9 mouse cellular contexts compared by ENCODE assay signal in the genomic region with DNA sequence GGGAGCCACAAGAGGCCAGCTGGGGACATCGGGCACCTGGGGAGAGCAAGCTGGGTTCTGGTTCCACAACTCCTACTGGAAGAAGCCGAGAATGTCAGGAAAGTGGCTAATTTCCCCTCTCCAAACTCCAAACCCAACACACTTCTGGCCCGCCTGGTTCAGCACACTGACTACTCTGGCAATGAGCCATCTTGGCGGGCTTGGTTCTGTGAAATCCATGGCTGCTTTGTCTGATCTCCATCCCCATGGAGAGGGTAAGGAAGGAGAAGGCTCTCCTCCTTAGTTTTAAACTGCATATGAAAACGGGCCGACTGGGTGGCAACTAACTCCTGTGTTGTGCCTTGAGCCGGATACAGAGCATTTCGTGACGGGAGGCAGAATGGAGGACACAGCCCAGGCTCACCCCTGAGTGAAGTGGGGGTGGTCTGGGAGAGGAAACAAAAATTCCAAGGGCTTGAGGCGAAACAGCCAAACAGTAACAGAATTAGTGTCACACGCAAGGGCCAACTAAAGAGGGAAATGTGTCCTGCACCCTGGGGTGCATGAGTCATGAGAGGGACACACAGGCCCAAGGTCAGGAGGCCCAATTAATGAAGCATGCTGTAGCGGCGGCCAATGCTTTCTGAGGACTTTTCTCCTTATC. TPM values are rescaled to one million over a fixed set of nuclear protein-coding genes. Genes with fewer than 3 reads are reported as not detected.
A peak's percentile ranks its signal among the peaks of the same experiment; 100 is the strongest.
DNase-seq lines count a peak whose midpoint lies in the region; ATAC-seq and TF ChIP-seq lines count a peak whose summit lies in the region.
"Had no signal": no experiment of that assay in that cellular context is flagged by ENCODE, and none has a peak within 500 bp of the region (broad histone marks: within the 10 kb centered on the region; RNA-seq: fewer than 3 reads in every experiment).

No protein-coding gene starts in this region.

- 80% methylated on average over 13 of the region's 13 CpGs for WGBS in embryonic facial prominence, embryonic 15.5 days

- H3K36me3 ChIP-seq in embryonic facial prominence, embryonic 15.5 days = peaks cover 34% of the 10 kb centered on the region

- H3K4me3 ChIP-seq in left cerebral cortex, adult 2 months = no peak overlapping the region
- H3K4me3 ChIP-seq in embryonic facial prominence, embryonic 15.5 days (replicated peaks) = no peak overlapping the region

- H3K4me1 ChIP-seq in embryonic facial prominence, embryonic 15.5 days = no peaks in the 10 kb centered on the region

- no peaks in the 10 kb centered on the region for H3K27me3 ChIP-seq in embryonic facial prominence, embryonic 15.5 days

- intact Hi-C loops in left cerebral cortex, postnatal 4 days (cut with DNase I) = no loop called here
- intact Hi-C loops in left cerebral cortex, adult 2 months (cut with DNase I) = no loop called here

- H3K4me2 ChIP-seq in embryonic facial prominence, embryonic 15.5 days (replicated peaks) = no peak overlapping the region

- TF ChIP-seq CTCF in left cerebral cortex, adult 2 months (IDR thresholded peaks at IDR 0.05) = no peak

- H3K9ac ChIP-seq in embryonic facial prominence, embryonic 15.5 days = no peak overlapping the region
- H3K9ac ChIP-seq: liver, embryonic 14.5 days had no signal

- DNase-seq in left cerebral cortex, postnatal 4 days = peak; percentile 72
- no peak for DNase-seq in left cerebral cortex, adult 2 months (ENCODE audit: extremely low spot score in 1 of 2, low spot score in 2 of 2)
- DNase-seq in adrenal gland, postnatal 10 days = peak; percentile 70
- peak; percentile 42 for DNase-seq in kidney, adult 18-20 months
- DNase-seq in testis, postnatal 14 days (ENCODE audit: low spot score) = peak; percentile 32
- no peak for DNase-seq in frontal cortex, postnatal 14 days (ENCODE audit: low spot score in 2 of 2)

- peak; percentile 41; the same call in 1 of the 2 replicates for ATAC-seq in embryonic facial prominence, embryonic 15.5 days (ENCODE audit: insufficient number of reproducible peaks, low FRiP score, low TSS enrichment, low read depth)
- ATAC-seq in granulocyte monocyte progenitor cell, adult 5-6 weeks (replicated peaks; ENCODE audit: poor library complexity, severe bottlenecking) = no peak

- H3K27ac ChIP-seq in left cerebral cortex, adult 2 months = no peak overlapping the region
- no peak overlapping the region for H3K27ac ChIP-seq in embryonic facial prominence, embryonic 15.5 days (replicated peaks)
- H3K27ac ChIP-seq: liver, embryonic 14.5 days had no signal

- H3K9me3 ChIP-seq in embryonic facial prominence, embryonic 15.5 days (replicated peaks) = no peaks in the 10 kb centered on the region

RNA-seq across cellular contexts. Expression of a gene that starts 59.6 kb away (rescaled TPM):
- under 1 TPM; 0.10 to 0.24 TPM for total RNA-seq in left cerebral cortex, postnatal 4 days (2021)
- total RNA-seq in left cerebral cortex, adult 2 months (2021) = under 1 TPM in 1 of 2 experiments, not detected in 1; 0.18 TPM
- not detected for total RNA-seq in adrenal gland, postnatal 10 days (2021)
- not detected in 2 replicates for polyA plus RNA-seq in embryonic facial prominence, embryonic 15.5 days (2015; fragmentation: Nextera tagmentation; extraction: Ambion mirVana)
- total RNA-seq in granulocyte monocyte progenitor cell, adult 5-6 weeks (2014; fragmentation: Nextera tagmentation) = not detected in 2 replicates
- total RNA-seq in granulocyte monocyte progenitor cell, adult 5-6 weeks (2017) = not detected in 2 replicates
- polyA plus RNA-seq: liver, embryonic 14.5 days had no signal

Comparison
In these comparisons a context has a peak if more than half of its experiments do, and no peak if none do; other contexts are left out.
1. DNase-seq: peak in left cerebral cortex, postnatal 4 days (single experiment), adrenal gland, postnatal 10 days (single experiment), kidney, adult 18-20 months (single experiment) and testis, postnatal 14 days (single experiment); none in left cerebral cortex, adult 2 months (0 of 2) and frontal cortex, postnatal 14 days (0 of 2).